Mouse (Mus musculus): ENCODE results near the gene Slc7a4. TPM values are rescaled to one million over a fixed set of nuclear protein-coding genes. Genes with fewer than 3 reads are reported as not detected.

Gene Slc7a4
- total and polyA plus RNA-seq, 2 experiments from 2014 or later, result 7.4 to 33.4 TPM

DNA sequence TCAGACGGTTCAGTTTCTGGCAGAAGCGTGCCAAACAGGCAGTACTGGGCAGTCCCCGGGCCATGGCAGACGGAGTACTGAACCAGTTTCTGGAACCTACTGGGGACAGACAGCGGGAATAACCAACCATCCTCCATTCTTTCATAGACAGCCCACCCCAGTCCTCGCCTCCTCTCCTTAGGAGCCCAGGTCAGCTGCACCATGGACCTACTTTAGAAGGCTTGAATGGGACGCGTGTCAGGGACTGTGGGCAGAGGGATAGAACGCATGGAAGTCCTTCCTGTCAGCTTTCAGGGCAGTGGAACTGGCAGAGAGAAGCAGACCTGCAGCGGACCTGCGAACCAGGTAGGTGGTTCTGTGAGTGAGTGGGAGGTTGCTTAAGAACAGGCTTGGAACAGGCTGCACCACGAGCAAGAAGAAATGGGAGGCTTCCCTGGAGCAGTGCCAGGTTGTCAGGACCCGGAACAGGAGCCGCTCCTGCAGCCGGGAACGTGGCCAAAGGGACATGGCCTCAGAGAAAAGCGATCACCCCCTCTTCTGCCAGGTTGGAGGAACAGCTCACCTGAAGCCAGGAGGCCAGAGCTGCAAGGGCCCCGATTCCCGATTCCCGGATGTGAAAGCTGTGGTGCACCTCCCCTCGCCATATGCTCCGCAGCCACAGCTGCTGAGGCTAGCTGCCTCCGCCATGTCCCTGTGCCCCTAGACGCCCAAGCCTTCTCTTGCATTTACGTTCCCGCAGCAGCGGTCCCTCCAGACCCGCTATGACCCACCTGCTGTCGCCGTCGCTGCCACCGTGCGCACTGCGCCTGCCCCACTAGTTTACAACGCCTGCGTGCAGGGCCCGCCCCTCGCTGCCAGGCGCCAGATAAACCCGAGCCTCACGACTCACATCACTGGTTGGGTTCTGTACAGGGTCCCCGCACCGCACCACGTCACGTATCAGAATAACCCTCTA lies 6.9 kb downstream of the Slc7a4 start:
- 13% methylated on average over 45 of the region's 45 CpGs for WGBS
- TF ChIP-seq EP300 (IDR thresholded peaks at IDR 0.05; ENCODE audit: low read depth), result no peak
- TF ChIP-seq CTCF (IDR thresholded peaks at IDR 0.05; ENCODE audit: low read depth), result no peak
- no peaks in the 10 kb centered on the region for H3K27me3 ChIP-seq (ENCODE audit: control insufficient read depth, insufficient read depth, low read length)

DNA sequence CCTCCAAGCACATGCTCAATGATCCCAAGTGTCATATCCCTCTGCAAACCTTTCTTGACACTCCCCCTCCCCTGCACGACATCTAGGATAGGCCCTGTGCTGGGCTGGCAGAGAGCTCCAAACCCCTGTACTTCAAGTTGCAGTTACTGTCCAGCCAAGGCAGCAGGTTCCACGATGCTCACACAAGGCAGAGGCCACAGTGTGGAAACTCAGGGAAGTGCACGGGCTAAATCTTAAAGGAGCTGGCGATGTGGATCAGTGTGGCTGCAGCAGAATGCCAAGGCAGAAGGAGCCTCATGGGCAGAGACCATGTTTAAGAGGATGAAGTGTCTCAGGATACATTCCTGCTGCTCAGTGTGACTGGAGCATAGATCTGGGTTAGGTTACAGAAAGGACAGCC lies 16.8 kb downstream of the Slc7a4 start:
- no peak overlapping the region for H3K9ac ChIP-seq (replicated peaks; ENCODE audit: low read depth, low read length)
- H3K27me3 ChIP-seq (ENCODE audit: control insufficient read depth, insufficient read depth, low read length), result 0 out of 2 replicates have a peak, but pooled peaks cover 9% of the 10 kb centered on the region
- H3K36me3 ChIP-seq (replicated peaks; ENCODE audit: control insufficient read depth, insufficient read depth, low read length), result no peaks in the 10 kb centered on the region
- H3K4me3 ChIP-seq (ENCODE audit: low read depth, low read length), result no peak overlapping the region
- no peak overlapping the region for H3K27ac ChIP-seq (ENCODE audit: low read depth)
- no peak overlapping the region for H3K4me2 ChIP-seq (ENCODE audit: low read depth, low read length)
- no peak for ATAC-seq (ENCODE audit: insufficient read depth, low read depth)
- 14% methylated on average over 4 of the region's 4 CpGs for WGBS
- peaks cover 7% of the 10 kb centered on the region; the same call in 1 of the 2 replicates for H3K4me1 ChIP-seq (ENCODE audit: control insufficient read depth, insufficient read depth)
- TF ChIP-seq CTCF (IDR thresholded peaks at IDR 0.05; ENCODE audit: low read depth) (peak; percentile 11; the same call in 1 of the 2 replicates), EP300 (IDR thresholded peaks at IDR 0.05; ENCODE audit: low read depth) (no peak)
- no peak for DNase-seq (ENCODE audit: low spot score)
- H3K9me3 ChIP-seq (replicated peaks; ENCODE audit: control insufficient read depth, low read length), result no peaks in the 10 kb centered on the region

More for the DNA sequence above, 6.9 kb downstream of the Slc7a4 start:
- Histone ChIP-seq H3K4me2 (ENCODE audit: low read depth, low read length) (peak overlapping the region; percentile 91), H3K9ac (replicated peaks; ENCODE audit: low read depth, low read length) (peak overlapping the region; percentile 48), H3K4me3 (ENCODE audit: low read depth, low read length) (peak overlapping the region; percentile 59), H3K27ac (ENCODE audit: low read depth) (no peak overlapping the region), H3K9me3 (replicated peaks; ENCODE audit: control insufficient read depth, low read length) (no peaks in the 10 kb centered on the region), H3K4me1 (ENCODE audit: control insufficient read depth, insufficient read depth) (peaks cover 10% of the 10 kb centered on the region; the same call in 1 of the 2 replicates), H3K36me3 (replicated peaks; ENCODE audit: control insufficient read depth, insufficient read depth, low read length) (no peaks in the 10 kb centered on the region)
- ATAC-seq (ENCODE audit: insufficient read depth, low read depth) (peak; percentile 54; the same call in 1 of the 2 replicates), DNase-seq (ENCODE audit: low spot score) (no peak)

DNA sequence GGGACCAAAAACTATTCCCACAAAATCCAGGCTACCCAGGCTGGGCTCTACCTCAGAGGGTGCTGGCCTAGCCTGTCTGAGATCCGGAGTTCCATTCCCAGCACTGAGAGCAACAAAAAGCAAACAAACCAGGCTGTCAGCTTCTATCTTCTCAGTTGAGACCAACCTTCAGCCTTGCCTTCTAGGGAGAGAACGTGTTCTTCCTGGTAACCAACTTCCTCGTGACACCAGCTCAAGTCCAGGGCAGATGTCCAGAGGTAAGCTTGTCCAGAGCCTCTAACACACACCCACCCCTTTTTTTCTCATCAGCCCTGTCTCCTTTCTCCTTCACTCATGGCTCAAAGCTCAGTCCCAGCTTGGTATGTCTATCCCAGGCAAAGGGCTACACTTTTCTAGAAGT lies 18.2 kb downstream of the Slc7a4 start:
- Histone ChIP-seq H3K4me1 (ENCODE audit: control insufficient read depth, insufficient read depth) (peaks cover 7% of the 10 kb centered on the region; the same call in 1 of the 2 replicates), H3K9ac (replicated peaks; ENCODE audit: low read depth, low read length) (no peak overlapping the region), H3K27ac (ENCODE audit: low read depth) (no peak overlapping the region), H3K4me3 (ENCODE audit: low read depth, low read length) (no peak overlapping the region), H3K36me3 (replicated peaks; ENCODE audit: control insufficient read depth, insufficient read depth, low read length) (no peaks in the 10 kb centered on the region), H3K4me2 (ENCODE audit: low read depth, low read length) (no peak overlapping the region), H3K9me3 (replicated peaks; ENCODE audit: control insufficient read depth, low read length) (no peaks in the 10 kb centered on the region), H3K27me3 (ENCODE audit: control insufficient read depth, insufficient read depth, low read length) (0 out of 2 replicates have a peak, but pooled peaks cover 15% of the 10 kb centered on the region)
- 53% methylated on average over 3 of the region's 3 CpGs for WGBS
- no peak for ATAC-seq (ENCODE audit: insufficient read depth, low read depth)
- no peak for DNase-seq (ENCODE audit: low spot score)
- TF ChIP-seq CTCF (IDR thresholded peaks at IDR 0.05; ENCODE audit: low read depth) (no peak), EP300 (IDR thresholded peaks at IDR 0.05; ENCODE audit: low read depth) (no peak)

DNA sequence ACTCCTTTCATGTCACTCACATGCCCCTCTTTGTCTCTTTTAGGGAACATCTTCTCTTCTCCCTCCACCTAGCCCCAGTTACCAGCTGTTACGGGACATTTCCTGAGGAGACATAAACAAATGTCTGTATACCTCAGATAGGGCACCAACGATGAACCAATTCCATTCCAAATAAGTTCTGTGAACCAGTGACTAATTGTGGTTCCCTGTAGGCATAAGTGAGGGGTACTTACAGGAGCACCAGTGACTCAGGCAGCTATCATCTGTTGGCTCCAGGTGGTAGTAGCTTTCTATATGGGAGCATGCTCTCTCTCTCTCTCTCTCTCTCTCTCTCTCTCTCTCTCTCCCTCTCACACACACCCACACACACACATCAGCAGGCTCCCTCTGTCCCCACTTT lies 18.8 kb downstream of the Slc7a4 start:
- H3K9me3 ChIP-seq (replicated peaks; ENCODE audit: control insufficient read depth, low read length), result no peaks in the 10 kb centered on the region
- DNase-seq (ENCODE audit: low spot score) (no peak), ATAC-seq (ENCODE audit: insufficient read depth, low read depth) (no peak)
- no peak overlapping the region for H3K4me2 ChIP-seq (ENCODE audit: low read depth, low read length)
- no peak overlapping the region for H3K9ac ChIP-seq (replicated peaks; ENCODE audit: low read depth, low read length)
- peaks cover 7% of the 10 kb centered on the region; the same call in 1 of the 2 replicates for H3K4me1 ChIP-seq (ENCODE audit: control insufficient read depth, insufficient read depth)
- no peak overlapping the region for H3K4me3 ChIP-seq (ENCODE audit: low read depth, low read length)
- TF ChIP-seq CTCF (IDR thresholded peaks at IDR 0.05; ENCODE audit: low read depth) (no peak), EP300 (IDR thresholded peaks at IDR 0.05; ENCODE audit: low read depth) (no peak)
- 0 out of 2 replicates have a peak, but pooled peaks cover 15% of the 10 kb centered on the region for H3K27me3 ChIP-seq (ENCODE audit: control insufficient read depth, insufficient read depth, low read length)
- WGBS, result 59% methylated on average over 2 of the region's 2 CpGs
- H3K36me3 ChIP-seq (replicated peaks; ENCODE audit: control insufficient read depth, insufficient read depth, low read length), result no peaks in the 10 kb centered on the region
- no peak overlapping the region for H3K27ac ChIP-seq (ENCODE audit: low read depth)

DNA sequence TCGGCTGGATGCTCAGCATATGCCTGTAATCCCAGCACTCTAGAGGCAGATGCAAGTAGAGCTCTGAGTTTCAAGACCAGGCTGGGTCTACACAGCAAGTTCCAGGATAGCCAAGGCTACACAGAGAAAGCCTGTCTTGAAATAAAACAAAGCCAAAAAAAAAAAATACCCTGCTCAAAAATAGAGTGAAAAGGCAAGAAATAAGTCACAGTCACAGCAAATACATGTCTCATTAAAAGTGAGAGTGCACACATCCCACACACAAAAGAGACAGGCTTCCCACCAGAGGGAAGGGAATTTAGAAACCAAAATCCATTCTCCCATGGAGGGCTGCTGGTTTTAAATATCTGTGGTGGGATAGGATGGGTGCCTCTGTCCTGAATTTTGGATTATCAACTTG lies 19.4 kb downstream of the Slc7a4 start:
- H3K9me3 ChIP-seq (replicated peaks; ENCODE audit: control insufficient read depth, low read length), result no peaks in the 10 kb centered on the region
- H3K4me3 ChIP-seq (ENCODE audit: low read depth, low read length), result no peak overlapping the region
- DNase-seq (ENCODE audit: low spot score), result no peak
- TF ChIP-seq EP300 (IDR thresholded peaks at IDR 0.05; ENCODE audit: low read depth) (no peak), CTCF (IDR thresholded peaks at IDR 0.05; ENCODE audit: low read depth) (no peak)
- no peak overlapping the region for H3K4me2 ChIP-seq (ENCODE audit: low read depth, low read length)
- no peak overlapping the region for H3K27ac ChIP-seq (ENCODE audit: low read depth)
- H3K9ac ChIP-seq (replicated peaks; ENCODE audit: low read depth, low read length), result no peak overlapping the region
- WGBS, result 45% methylated on average over 1 of the region's 1 CpGs
- H3K36me3 ChIP-seq (replicated peaks; ENCODE audit: control insufficient read depth, insufficient read depth, low read length), result no peaks in the 10 kb centered on the region
- H3K4me1 ChIP-seq (ENCODE audit: control insufficient read depth, insufficient read depth), result peaks cover 7% of the 10 kb centered on the region; the same call in 1 of the 2 replicates
- no peak for ATAC-seq (ENCODE audit: insufficient read depth, low read depth)
- 0 out of 2 replicates have a peak, but pooled peaks cover 15% of the 10 kb centered on the region for H3K27me3 ChIP-seq (ENCODE audit: control insufficient read depth, insufficient read depth, low read length)

Measured in heart, postnatal 0 days (tissue).